Mouse (Mus musculus) heart, adult 9 months (tissue): ENCODE results near the gene 9430038I01Rik.

Source experiments
- DNase-seq, 2 experiments: peaks; one replicate each; pipeline ENCODE4 v3.0.0; 2022; ENCODE audit warnings: low spot score in 2 of 2

The 9430038I01Rik gene

GRCm38 (mm10) chr7:137366736-137367135 is 43.8 kb downstream of the 9430038I01Rik start:
- DNase-seq = no peak

GRCm38 (mm10) chr7:137365056-137365455 is 45.5 kb downstream of the 9430038I01Rik start:
- DNase-seq = no peak

- no peak for DNase-seq
These were observed 46.0 kb downstream of the 9430038I01Rik start for GRCm38 (mm10) chr7:137364571-137364970.

- no peak for DNase-seq
These were observed 63.7 kb downstream of the 9430038I01Rik start for GRCm38 (mm10) chr7:137346860-137347259.

GRCm38 (mm10) chr7:137346068-137346467 is 64.5 kb downstream of the 9430038I01Rik start:
- DNase-seq = peak; percentile 35 to 43

- DNase-seq = no peak
These were observed 76.6 kb downstream of the 9430038I01Rik start for GRCm38 (mm10) chr7:137333951-137334350.
